Mouse (Mus musculus) kidney, adult 2 months (tissue): ENCODE data around the gene Itgb6. TPM values are rescaled to one million over a fixed set of nuclear protein-coding genes. Genes with fewer than 3 reads are reported as not detected.

Source experiments
- DNase-seq: peaks from one replicate; pipeline ENCODE4 v3.0.0; 2021
- H3K27ac ChIP-seq: fragments of 200-500 bp; 2 replicates; pipeline ENCODE4 v1.5.1; 2012; ENCODE audit warnings: low read depth, low read length, control low read depth, inconsistent platforms; ENCODE audit not compliant: insufficient read depth
- H3K27me3 ChIP-seq: fragments of 200-500 bp; replicated peaks from 2 replicates; pipeline ENCODE4 v1.6.1; 2012; ENCODE audit warnings: mild to moderate bottlenecking, moderate library complexity, low read length, inconsistent platforms; ENCODE audit not compliant: control insufficient read depth, insufficient read depth
- H3K36me3 ChIP-seq: fragments of 200-500 bp; 2 replicates; pipeline ENCODE4 v1.6.1; 2012; ENCODE audit warnings: mild to moderate bottlenecking, moderate library complexity, low read length, inconsistent platforms; ENCODE audit not compliant: control insufficient read depth, insufficient read depth
- H3K4me1 ChIP-seq: fragments of 200-500 bp; 2 replicates; pipeline ENCODE4 v1.6.1; 2011; ENCODE audit warnings: low read length; ENCODE audit not compliant: control insufficient read depth, insufficient read depth
- H3K4me3 ChIP-seq: fragments of 200-500 bp; 2 replicates; pipeline ENCODE4 v1.5.1; 2011; ENCODE audit warnings: mild to moderate bottlenecking, low read depth, low read length, control low read depth; ENCODE audit not compliant: insufficient read depth
- CTCF ChIP-seq: fragments of 200-500 bp; conservative IDR thresholded peaks from 2 replicates; pipeline ENCODE4 v1.5.1; 2011; ENCODE audit warnings: low read depth, mild to moderate bottlenecking, control low read depth, low read length, moderate library complexity, mixed read lengths; ENCODE audit not compliant: insufficient read depth, insufficient read length
- POLR2A ChIP-seq: fragments of 200-500 bp; IDR thresholded peaks from one replicate; pipeline ENCODE4 v1.6.1; 2011; ENCODE audit warnings: low read depth, low read length, control low read depth
- WGBS: fragments of 180-500 bp; shearing (Covaris S2); methylation state at CpG from one replicate; pipeline ENCODE4 v1.1.7; 2018; 5-methylcytosine and 5-hydroxymethylcytosine counted together
- polyA plus RNA-seq: library from polyadenylated mRNA; depleted of rRNA; stranded (reverse); fragments of >200 nt; gene quantifications from 2 replicates; pipeline ENCODE4 v1.2.3, GENCODE M21; 2012

Gene Itgb6
- polyA plus RNA-seq, 1 experiment, result 55.8 TPM

DNA sequence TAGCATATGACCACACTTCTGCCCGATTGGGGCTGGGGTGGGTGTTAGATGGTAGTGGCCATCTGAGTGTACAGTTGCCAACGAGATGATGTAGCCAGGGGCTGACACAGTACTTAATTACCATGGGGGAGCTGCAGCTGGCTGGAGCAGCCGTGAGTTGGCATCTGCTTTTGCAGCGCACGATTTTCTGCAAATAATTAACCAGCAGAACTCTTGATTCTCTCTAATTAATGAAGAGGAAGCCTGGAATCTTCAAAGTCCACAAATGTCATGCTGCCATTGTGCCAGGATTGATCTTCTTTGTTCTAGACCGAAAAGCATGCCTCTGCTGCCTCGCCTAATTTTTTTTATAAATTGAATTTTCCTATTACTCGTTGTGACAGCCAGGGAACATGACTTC is 8.6 kb downstream of the Itgb6 start:
- no peak overlapping the region for H3K27ac ChIP-seq
- no peaks in the 10 kb centered on the region for H3K36me3 ChIP-seq
- peaks cover 49% of the 10 kb centered on the region for H3K4me1 ChIP-seq
- peak; percentile 91 for DNase-seq
- H3K4me3 ChIP-seq, result no peak overlapping the region
- no peaks in the 10 kb centered on the region for H3K27me3 ChIP-seq
- 32% methylated on average over 8 of the region's 8 CpGs for WGBS
- TF ChIP-seq CTCF (no peak), POLR2A (no peak)

- H3K4me1 ChIP-seq, result peaks cover 49% of the 10 kb centered on the region
- H3K4me3 ChIP-seq, result no peak overlapping the region
- no peaks in the 10 kb centered on the region for H3K27me3 ChIP-seq
- TF ChIP-seq CTCF (no peak), POLR2A (no peak)
- WGBS, result 48% methylated on average over 5 of the region's 5 CpGs
- DNase-seq, result no peak
- peak overlapping the region; percentile 71 for H3K27ac ChIP-seq
- no peaks in the 10 kb centered on the region for H3K36me3 ChIP-seq
These were observed 9.6 kb downstream of the Itgb6 start for GRCm38 (mm10) chr2:60712891-60713290.

GRCm38 (mm10) chr2:60712483-60712882 is 10.0 kb downstream of the Itgb6 start:
- H3K4me1 ChIP-seq, result peaks cover 49% of the 10 kb centered on the region
- TF ChIP-seq CTCF (no peak), POLR2A (no peak)
- 32% methylated on average over 6 of the region's 6 CpGs for WGBS
- no peaks in the 10 kb centered on the region for H3K36me3 ChIP-seq
- no peaks in the 10 kb centered on the region for H3K27me3 ChIP-seq
- H3K27ac ChIP-seq, result peak overlapping the region; percentile 71
- no peak overlapping the region for H3K4me3 ChIP-seq
- peak; percentile 79 for DNase-seq

DNA sequence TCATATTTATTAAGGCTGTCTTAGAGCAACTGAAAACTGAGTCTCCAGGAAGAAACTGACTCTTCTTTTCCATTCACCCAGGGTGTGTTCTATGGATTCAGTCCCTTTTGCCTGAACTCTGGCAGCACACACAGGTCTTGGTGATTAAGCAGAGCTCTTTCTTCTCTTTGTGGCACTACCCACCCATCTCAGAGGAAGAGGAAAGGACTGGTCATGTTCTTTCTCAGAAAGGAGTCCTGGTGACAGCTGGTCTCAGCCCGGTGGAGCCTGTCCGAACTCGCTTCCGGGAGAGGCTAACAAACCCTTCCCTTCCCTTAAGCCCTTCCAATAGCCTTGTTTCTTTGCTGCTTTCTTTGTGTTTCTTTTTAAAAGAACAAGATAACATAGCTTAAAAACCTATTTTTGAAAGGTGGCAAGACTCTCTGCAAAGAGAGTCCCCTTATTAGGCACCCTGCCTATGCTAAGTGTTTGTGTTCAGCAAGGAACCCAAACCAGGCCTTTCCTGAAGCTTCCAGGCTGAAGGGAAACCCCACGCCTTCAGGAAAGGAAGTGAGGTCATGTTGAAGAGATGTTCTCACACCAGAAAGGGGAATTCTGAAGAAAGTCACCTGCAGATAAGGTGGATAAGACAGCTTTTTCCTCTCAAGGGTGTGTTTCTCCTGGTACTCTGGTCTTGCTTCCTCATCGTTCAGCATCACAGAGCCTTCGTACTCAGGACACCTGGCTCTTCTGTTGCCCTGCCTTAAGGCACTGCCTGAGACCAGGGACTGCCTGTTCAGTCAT is 11.2 kb downstream of the Itgb6 start:
- Histone ChIP-seq H3K27ac (peak overlapping the region; percentile 60), H3K36me3 (no peaks in the 10 kb centered on the region), H3K4me3 (no peak overlapping the region), H3K27me3 (no peaks in the 10 kb centered on the region), H3K4me1 (peaks cover 49% of the 10 kb centered on the region)
- TF ChIP-seq CTCF (no peak), POLR2A (no peak)
- 56% methylated on average over 7 of the region's 7 CpGs for WGBS
- no peak for DNase-seq

- Histone ChIP-seq H3K27ac (no peak overlapping the region), H3K4me3 (no peak overlapping the region), H3K36me3 (no peaks in the 10 kb centered on the region), H3K4me1 (peaks cover 42% of the 10 kb centered on the region), H3K27me3 (no peaks in the 10 kb centered on the region)
- TF ChIP-seq CTCF (no peak), POLR2A (no peak)
- no peak for DNase-seq
- 96% methylated on average over 4 of the region's 4 CpGs for WGBS
These were observed 12.1 kb downstream of the Itgb6 start for GRCm38 (mm10) chr2:60710317-60710716.

DNA sequence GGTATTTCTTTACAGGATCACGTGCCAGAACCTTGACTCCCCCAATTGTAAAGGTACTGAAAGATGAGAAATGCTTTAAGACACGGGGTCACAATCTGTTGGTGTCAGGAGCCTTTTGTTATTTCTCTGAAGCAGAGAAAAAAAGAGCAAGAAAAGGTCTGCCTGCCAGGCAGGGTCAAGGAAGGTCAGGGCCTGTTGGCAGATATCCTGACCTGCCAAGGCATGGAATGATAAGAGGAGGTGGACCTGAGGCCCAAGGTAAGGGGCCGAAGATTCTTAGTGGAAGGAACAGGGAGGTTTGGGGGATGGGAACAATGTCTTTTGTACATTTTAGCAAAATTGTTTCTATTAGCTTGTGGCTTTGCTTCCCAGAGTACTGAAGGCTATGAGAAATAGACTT is 13.8 kb downstream of the Itgb6 start:
- no peak for DNase-seq
- H3K4me1 ChIP-seq, result peaks cover 34% of the 10 kb centered on the region
- WGBS, result 40% methylated on average over 3 of the region's 3 CpGs
- no peaks in the 10 kb centered on the region for H3K36me3 ChIP-seq
- H3K27me3 ChIP-seq, result no peaks in the 10 kb centered on the region
- no peak overlapping the region for H3K4me3 ChIP-seq
- H3K27ac ChIP-seq, result no peak overlapping the region
- TF ChIP-seq CTCF, result no peak
- TF ChIP-seq POLR2A, result no peak

GRCm38 (mm10) chr2:60706866-60707265 is 15.6 kb downstream of the Itgb6 start:
- no peak for DNase-seq
- WGBS, result 55% methylated on average over 3 of the region's 3 CpGs
- no peaks in the 10 kb centered on the region for H3K36me3 ChIP-seq
- no peak for TF ChIP-seq POLR2A
- no peak for TF ChIP-seq CTCF
- peaks cover 35% of the 10 kb centered on the region for H3K4me1 ChIP-seq
- no peaks in the 10 kb centered on the region for H3K27me3 ChIP-seq
- no peak overlapping the region for H3K4me3 ChIP-seq
- no peak overlapping the region for H3K27ac ChIP-seq
